Mouse (Mus musculus): ENCODE results near the gene Trpm4. TPM values are rescaled to one million over a fixed set of nuclear protein-coding genes. Genes with fewer than 3 reads are reported as not detected.

Gene Trpm4
- 9.8 and 12.8 TPM in 2 replicates for polyA plus RNA-seq (2011; ENCODE audit: insufficient read length, low read depth, missing spikeins)

DNA sequence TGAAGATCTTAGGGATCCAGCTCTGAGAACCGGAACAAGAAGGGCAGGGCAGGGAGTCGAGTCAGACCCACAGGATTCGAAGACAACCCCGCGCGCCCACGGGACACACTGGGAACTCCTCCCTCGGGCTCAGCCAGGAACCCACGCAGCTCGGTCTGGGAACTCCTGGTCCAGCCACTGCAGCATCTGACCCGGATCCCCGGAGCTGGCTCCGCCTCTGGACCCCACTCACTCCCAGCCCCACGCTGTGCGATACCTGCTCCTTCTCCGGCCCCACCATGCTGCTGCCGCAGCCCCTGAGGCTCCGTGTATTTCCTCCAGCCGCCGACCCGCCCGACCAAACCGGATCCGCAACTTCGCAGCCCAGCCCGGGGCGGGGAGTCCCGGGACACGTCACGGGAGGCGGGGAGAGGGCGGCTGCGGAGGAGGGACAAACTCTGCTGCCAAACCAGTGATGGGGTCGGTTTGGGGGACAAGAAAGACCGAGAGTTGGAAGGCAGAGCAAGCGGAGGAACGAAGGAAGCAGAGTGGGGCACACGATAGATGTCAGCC is at the start of gene Trpm4:
TSS of gene Trpm4 (minus strand) at position 350 of the 552 bp plus-strand sequence.
- no peak within 1 kb of the TSS for H3K27ac ChIP-seq (ENCODE audit: insufficient read depth, low read length)
- H3K4me1 ChIP-seq (ENCODE audit: control insufficient read depth, insufficient read depth, low read length): no peaks in the 10 kb centered on the region

DNA sequence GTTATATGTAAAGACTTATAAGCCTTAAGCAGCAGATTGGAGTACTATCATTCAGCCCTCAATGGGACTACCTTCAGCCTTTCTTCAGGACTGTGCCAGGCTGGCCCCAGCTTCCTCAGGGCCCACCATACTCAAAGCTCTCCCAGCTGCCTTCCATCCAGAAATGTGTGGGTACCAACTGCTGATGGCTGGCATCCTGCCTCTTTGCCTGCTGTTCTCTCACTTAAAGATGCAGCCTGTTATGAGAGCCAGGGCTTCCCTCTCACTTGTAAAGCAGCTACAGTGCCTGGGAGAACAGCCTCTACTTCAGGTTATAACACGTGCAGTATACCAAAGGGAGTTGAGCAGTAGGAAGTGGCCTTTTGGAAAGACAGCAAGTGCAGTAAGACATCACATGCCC is 42.5 kb upstream of the Trpm4 start:
- Histone ChIP-seq H3K4me1 (ENCODE audit: control insufficient read depth, insufficient read depth, low read length) (no peaks in the 10 kb centered on the region), H3K27ac (ENCODE audit: insufficient read depth, low read length) (no peak overlapping the region), H3K4me3 (ENCODE audit: insufficient read depth, low read length) (no peak overlapping the region)
- no peak for TF ChIP-seq POLR2A (IDR thresholded peaks at IDR 0.05; ENCODE audit: low read depth, low read length)
- TF ChIP-seq CTCF (IDR thresholded peaks at IDR 0.05; ENCODE audit: borderline replicate concordance, insufficient read depth, low read length): no peak

More for the DNA sequence above, at the start of gene Trpm4:
- H3K4me3 ChIP-seq (ENCODE audit: insufficient read depth, low read length): peak within 1 kb of the TSS; percentile 76
- TF ChIP-seq POLR2A (IDR thresholded peaks at IDR 0.05; ENCODE audit: low read depth, low read length): peak; percentile 84
- TF ChIP-seq CTCF (IDR thresholded peaks at IDR 0.05; ENCODE audit: borderline replicate concordance, insufficient read depth, low read length): no peak

DNA sequence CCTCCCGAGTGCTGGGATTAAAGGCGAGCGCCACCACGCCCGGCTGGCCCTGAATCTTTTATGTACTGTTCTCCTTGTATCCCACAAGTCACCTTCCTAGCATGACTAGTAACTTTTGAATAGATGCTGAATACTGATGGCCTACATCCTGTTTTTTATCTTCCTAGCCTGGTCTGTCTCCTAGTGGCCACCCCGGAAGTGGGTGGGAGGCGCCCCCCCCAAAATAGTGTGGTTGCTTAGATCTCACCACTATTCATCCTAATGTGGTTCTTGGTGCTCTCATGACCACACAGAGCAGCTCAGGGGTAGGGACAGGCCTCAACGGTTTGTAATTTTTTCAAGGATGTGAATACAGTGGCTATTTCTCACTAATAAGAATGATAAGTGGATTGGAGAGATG is 41.0 kb upstream of the Trpm4 start:
- no peak overlapping the region for H3K27ac ChIP-seq (ENCODE audit: insufficient read depth, low read length)
- TF ChIP-seq CTCF (IDR thresholded peaks at IDR 0.05; ENCODE audit: borderline replicate concordance, insufficient read depth, low read length) (no peak), POLR2A (IDR thresholded peaks at IDR 0.05; ENCODE audit: low read depth, low read length) (no peak)
- H3K4me3 ChIP-seq (ENCODE audit: insufficient read depth, low read length): no peak overlapping the region
- H3K4me1 ChIP-seq (ENCODE audit: control insufficient read depth, insufficient read depth, low read length): no peaks in the 10 kb centered on the region

DNA sequence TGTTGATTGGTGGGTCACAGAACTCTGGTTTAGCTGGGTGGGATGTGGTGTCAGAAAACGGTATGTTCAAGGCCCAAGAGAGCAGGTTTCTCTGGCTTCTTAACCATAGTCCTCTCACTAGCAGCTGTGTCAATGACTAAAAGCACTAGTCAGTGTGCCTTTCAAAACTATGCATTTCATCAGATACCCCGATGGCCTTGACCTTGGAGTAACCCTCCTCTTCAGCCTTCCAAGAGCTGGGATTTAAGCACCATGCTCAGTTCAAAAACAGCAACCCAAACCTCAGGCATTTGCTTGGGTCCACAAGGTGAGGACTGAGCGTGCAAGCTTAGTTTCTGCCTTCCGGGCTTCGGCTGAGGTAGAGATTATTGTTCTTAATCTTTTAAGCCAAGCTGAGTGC is 38.8 kb upstream of the Trpm4 start:
- no peaks in the 10 kb centered on the region for H3K4me1 ChIP-seq (ENCODE audit: control insufficient read depth, insufficient read depth, low read length)
- H3K4me3 ChIP-seq (ENCODE audit: insufficient read depth, low read length): no peak overlapping the region
- TF ChIP-seq POLR2A (IDR thresholded peaks at IDR 0.05; ENCODE audit: low read depth, low read length) (no peak; the same call in 1 of the 2 replicates), CTCF (IDR thresholded peaks at IDR 0.05; ENCODE audit: borderline replicate concordance, insufficient read depth, low read length) (no peak)
- no peak overlapping the region for H3K27ac ChIP-seq (ENCODE audit: insufficient read depth, low read length)

DNA sequence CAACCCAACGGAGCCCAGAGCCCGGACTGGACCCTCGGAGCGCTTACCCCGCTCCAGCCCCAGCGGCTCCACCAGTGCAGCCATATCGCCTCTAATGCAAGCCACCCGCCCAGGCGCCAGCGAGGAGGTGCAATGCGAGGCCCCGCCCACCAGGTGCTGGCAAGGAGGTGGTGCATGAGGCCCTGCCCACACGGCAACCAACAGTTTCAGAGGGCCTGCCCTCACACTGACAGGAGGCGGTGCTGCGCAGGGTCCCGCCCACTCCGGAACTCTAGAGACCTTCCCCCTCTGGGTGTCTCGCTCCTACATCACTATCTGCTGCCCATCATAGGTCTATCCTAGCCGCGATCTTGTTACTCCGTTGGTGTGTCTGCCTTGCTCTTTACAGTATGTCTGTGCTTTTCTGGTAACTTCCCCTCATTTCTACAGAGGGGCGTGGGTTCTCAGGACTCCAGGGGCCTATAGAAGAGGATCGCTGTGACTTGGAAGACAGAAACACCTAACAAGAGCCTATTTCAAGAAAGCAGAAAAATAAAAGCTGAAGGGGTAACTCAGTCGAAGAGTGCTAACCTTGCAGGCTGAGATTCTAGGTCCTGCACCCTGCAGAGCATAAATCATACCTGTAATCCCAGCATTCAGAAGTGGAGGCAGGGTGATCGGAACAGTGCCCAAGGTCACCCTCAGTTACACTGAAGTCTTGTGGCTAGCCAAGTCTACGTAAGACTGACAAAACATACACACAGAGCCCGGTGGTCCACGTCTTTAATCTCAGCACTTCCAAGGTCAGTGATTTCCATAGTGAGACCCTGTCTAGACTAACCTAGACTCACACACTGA is 37.1 kb upstream of the Trpm4 start, which contains the start of gene Lin7b:
TSS of gene Lin7b (minus strand) at position 109 of the 837 bp plus-strand sequence.
- no peak for TF ChIP-seq CTCF (IDR thresholded peaks at IDR 0.05; ENCODE audit: borderline replicate concordance, insufficient read depth, low read length)
- TF ChIP-seq POLR2A (IDR thresholded peaks at IDR 0.05; ENCODE audit: low read depth, low read length): 0 out of 2 replicates have a peak, but pooled peaks have one; percentile 28
- Histone ChIP-seq H3K27ac (ENCODE audit: insufficient read depth, low read length) (no peak within 1 kb of the TSS), H3K4me3 (ENCODE audit: insufficient read depth, low read length) (peak within 1 kb of the TSS; percentile 40), H3K4me1 (ENCODE audit: control insufficient read depth, insufficient read depth, low read length) (no peaks in the 10 kb centered on the region)

DNA sequence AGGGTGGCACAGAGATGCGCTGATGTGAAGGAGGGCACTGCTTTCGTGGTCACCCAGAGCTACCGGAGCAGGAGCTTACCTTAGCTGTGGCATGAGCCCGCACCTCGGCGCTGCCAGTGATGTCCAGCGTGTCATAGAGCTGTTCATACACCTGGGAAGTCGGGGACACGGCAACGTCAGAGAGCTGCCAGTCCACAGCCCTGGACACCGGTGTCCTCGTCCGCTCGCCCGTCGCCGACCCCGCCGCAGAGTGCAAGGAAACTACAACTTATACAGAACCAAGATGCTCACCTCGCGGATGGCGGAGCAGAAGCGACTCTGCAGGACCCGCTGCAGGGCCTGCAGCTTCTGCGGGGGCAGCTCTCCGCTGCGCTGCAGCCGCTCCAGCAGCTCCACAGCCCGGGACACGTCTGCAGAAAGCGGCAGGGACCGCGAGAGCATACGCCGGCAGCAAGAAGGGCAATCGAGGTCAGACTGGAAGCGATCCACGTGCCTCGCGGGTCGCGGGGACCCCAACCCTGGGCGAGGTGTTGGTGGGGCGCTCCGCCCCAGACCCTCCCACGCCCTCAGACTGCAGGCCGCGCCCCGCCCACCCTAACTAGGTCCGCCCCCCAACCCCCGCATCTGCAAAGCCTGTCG is 36.4 kb upstream of the Trpm4 start:
- Histone ChIP-seq H3K4me3 (ENCODE audit: insufficient read depth, low read length) (peak overlapping the region; percentile 40), H3K4me1 (ENCODE audit: control insufficient read depth, insufficient read depth, low read length) (no peaks in the 10 kb centered on the region), H3K27ac (ENCODE audit: insufficient read depth, low read length) (no peak overlapping the region)
- no peak for TF ChIP-seq CTCF (IDR thresholded peaks at IDR 0.05; ENCODE audit: borderline replicate concordance, insufficient read depth, low read length)

DNA sequence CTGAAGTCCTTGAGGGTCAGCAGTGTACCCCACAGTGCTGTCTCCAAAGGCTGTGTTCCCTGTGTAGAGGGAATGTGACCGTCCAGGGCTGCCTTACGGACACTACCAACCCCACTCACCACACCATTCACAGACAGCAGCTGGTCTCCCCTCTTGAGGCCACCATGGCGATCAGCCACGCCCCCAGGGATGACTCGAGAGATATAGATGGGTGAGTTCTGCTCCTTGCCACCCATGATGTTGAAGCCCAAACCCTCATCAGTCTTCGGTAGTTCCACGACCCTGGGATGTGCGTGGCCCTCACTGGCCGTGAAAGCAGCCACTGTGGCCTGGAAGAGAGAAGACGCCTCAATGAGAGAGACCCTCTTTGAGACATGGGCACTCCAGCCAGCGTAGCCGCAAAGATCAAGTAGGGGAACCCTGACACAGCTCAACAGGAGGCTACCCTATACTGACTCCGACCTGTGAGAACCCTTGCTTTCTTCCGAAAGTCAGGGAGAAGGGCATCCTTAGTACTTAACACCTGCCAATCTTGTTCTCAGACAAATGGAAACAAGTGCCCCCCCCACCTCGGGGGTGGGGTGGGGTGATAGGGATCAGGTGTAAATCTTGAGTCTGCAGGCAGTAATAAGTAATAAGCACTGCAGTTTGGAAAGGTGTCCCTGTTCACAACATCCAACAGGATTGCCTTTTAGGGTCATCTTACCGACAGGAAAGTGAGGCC is 35.6 kb upstream of the Trpm4 start:
- H3K4me3 ChIP-seq (ENCODE audit: insufficient read depth, low read length): no peak overlapping the region
- no peaks in the 10 kb centered on the region for H3K4me1 ChIP-seq (ENCODE audit: control insufficient read depth, insufficient read depth, low read length)
- TF ChIP-seq CTCF (IDR thresholded peaks at IDR 0.05; ENCODE audit: borderline replicate concordance, insufficient read depth, low read length): no peak
- TF ChIP-seq POLR2A (IDR thresholded peaks at IDR 0.05; ENCODE audit: low read depth, low read length): no peak
- H3K27ac ChIP-seq (ENCODE audit: insufficient read depth, low read length): no peak overlapping the region

DNA sequence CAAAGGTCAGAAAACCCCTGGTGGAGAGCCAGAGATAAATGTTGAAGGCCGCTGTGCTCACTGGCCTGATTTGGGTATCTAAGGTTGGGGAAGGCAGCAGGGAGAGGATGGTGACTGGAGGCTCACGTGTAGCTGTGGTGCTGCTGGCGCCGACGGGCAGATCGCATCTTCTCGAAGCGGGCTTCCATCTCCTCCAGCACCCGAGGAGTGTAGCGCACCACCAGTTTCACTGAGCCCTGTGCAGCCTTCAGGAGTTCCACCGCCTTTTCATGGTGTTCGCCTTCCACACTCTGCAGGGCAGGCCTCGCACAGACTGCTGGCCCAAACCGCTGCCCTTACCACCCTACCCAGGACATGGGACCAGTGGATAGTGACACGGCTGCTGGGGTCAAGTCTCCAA is 34.6 kb upstream of the Trpm4 start:
- no peak for TF ChIP-seq CTCF (IDR thresholded peaks at IDR 0.05; ENCODE audit: borderline replicate concordance, insufficient read depth, low read length)
- no peak for TF ChIP-seq POLR2A (IDR thresholded peaks at IDR 0.05; ENCODE audit: low read depth, low read length)
- no peaks in the 10 kb centered on the region for H3K4me1 ChIP-seq (ENCODE audit: control insufficient read depth, insufficient read depth, low read length)
- no peak overlapping the region for H3K27ac ChIP-seq (ENCODE audit: insufficient read depth, low read length)
- H3K4me3 ChIP-seq (ENCODE audit: insufficient read depth, low read length): no peak overlapping the region
